Mouse (Mus musculus) kidney, adult 9 months (tissue): Measurements from ENCODE around the gene AU015836.
"Not testable (repeated sequence)": the region's sequence is repeated elsewhere in the genome, so short reads cannot be mapped to it uniquely, and the experiment has no call there.

Source experiments
- DNase-seq: peaks from one replicate; pipeline ENCODE4 v3.0.0; 2022

The AU015836 gene

DNA sequence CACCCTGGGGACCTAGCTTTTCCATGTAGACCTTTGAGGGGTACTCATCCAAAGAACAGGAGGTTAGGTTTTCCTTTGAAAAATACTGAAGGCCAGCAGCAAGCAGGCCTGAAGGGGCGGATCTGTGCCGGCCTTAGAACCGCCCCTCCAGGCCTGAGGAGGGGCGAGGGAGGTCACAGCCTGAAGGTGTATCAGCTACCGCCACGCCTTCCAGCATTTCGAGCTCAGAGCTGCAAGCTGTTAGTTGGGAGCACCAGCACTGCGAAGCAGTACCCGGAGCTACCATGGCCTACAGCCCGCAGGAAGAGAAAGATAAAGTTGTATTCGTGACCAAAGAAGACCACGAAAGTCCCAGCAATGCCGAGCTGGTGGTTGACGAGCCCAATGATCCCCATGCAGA, at the start of gene AU015836:
Gene AU015836 (plus strand): TSS at position 216 of the 400 bp plus-strand sequence.
- DNase-seq = no peak

DNA sequence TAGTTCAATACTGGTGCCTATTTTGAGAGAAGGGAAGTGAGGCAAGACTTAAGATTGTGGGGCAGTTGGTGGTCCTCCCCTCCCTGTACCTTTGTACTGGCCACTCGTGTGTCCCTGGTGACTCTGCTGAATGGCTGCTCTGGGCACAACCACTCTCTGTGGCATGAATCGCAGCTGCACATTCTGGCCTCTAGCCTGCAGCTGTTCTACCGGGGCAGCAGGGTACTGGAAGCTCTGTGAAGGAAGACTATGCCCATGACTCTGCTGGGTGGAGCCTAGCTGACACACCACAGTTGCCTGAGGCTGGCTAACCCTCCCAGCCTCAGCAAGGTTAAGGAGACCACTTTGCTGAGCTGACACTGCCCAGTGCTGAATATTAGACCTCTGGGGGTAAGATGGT, 49.4 kb upstream of the AU015836 start:
- no peak for DNase-seq

DNA sequence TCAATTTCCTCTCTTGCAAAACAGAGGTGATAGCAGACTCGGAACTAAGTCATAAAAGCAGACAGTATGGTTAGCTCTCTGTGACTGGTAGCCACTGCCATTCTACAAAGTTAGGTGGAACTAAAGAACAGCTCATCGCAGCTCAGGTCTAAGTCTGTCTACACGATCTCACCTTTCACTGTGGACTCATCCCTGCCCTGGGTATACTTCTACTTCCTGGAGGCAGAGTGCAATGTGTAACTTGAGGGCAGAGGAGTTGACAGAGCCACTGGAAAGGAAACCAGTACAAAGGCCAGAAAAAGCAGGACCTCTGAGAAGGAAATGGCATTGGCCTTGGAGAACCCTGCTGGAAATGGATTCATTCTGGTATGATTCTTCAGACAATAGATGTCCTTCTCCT, 40.1 kb upstream of the AU015836 start:
- DNase-seq = peak; percentile 23

DNA sequence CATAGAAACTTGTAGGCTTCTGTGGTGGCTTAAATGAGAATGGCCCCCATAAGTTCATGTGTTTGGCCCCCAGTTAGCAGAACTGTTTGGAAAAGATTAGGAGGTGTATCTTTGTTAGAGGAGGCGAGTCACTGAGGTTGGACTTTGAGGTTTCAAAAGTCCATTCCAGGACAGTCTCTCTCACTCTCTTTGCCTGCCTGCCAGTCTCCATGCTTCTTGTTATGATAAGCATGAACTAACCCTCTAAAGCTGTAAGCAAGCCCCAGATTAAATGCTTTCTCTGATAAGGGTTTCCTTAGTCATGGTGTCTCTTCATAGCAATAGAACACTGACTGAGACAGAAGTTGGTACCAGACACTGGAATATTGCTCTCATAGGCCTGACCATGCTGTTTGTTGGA, 39.7 kb upstream of the AU015836 start:
- peak; percentile 34 for DNase-seq

DNA sequence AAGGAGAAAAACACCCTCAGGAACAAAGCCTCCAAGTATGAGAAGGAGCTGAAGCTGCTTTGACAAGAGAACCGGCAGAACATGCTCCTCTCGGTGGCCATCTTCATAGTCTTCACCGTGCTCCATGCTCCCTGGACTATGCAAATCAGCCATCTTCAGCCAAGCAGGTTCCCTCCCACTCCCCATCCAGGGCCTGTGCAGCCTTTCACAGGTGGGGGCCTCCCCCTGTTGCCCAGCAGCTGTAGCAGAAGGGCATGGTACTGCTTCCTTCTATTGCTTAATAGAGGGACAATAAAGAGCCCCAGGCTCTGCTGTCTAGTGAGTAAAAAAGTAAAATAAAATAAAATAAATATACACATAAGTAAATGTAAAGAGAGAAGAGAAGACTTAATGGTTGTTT, 36.8 kb upstream of the AU015836 start:
- DNase-seq = no peak

DNA sequence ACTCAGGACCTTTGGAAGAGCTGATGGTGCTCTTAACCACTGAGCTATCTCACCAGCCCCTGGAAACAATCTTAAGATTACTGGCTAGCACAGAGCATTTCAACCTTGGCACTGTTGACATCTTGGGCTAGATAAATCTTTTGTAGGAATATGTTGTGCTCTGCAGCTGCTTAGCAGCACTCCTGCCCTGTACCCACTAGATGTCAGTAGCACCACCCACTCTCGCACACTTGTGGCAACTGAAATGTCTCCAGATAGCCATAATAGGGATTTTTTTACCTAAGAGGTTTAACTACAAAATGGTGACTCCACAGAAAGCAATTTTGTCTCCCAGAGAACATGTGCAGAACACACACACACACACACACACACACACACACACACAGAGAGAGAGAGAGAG, 11.7 kb upstream of the AU015836 start:
- peak; percentile 48 for DNase-seq

DNA sequence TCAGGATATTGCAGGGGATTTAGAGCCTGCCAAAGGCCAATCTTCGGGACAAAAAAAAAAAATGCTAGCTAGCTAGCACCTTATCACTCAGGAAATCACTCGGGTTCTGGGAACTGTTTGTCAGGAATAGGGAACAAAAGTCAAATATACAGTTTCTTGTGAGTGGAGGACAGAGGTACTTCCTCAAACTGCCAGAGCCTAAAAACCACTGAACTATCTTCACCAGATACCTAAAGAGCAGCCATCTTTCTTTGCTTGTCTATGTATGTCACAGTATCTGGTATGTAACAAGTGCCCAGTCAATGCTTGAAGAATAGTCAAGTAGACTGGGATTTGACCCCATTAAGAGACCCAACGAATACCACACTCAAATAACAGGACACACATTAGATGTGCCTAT, 10.0 kb upstream of the AU015836 start:
- no peak for DNase-seq

DNA sequence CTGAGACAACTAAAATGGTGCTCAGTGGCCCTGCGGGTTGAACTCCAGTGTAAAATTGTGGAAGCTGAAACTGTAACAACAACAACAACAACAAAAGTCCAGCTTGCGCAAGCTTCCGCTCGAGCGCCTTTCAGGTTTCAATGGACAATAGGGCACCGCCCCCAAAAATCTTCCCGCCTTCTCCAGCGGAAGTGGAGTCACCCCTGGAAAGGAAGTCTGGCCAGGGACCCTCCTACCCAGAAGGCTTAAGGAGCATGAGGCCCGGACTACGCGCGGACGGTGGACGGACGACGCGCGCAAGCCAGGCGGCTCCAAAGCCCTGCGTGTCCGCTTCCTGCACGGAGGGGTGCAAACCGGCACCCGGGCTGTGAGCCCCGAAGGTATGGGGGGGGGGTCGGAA, 11.9 kb downstream of the AU015836 start:
- no peak for DNase-seq

DNA sequence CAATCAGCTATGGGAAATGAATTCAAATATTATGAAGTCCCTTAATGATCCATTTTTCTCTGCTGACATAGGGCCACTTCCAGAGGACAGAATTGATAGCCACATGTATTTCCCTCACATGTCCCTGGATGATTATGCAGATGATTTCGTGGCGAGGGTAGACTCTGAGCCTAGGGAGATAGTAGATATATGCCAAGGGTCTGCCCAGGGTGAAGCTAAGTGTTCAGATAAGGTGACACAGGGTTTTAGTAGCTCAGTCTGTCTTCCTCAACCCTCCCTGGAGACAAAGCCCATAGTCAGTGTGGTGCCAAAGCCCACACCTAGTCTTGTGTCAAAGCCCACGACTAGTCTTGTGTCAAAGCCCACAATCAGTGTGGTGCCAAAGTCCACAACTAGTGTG, 13.7 kb downstream of the AU015836 start:
- DNase-seq = no peak

DNA sequence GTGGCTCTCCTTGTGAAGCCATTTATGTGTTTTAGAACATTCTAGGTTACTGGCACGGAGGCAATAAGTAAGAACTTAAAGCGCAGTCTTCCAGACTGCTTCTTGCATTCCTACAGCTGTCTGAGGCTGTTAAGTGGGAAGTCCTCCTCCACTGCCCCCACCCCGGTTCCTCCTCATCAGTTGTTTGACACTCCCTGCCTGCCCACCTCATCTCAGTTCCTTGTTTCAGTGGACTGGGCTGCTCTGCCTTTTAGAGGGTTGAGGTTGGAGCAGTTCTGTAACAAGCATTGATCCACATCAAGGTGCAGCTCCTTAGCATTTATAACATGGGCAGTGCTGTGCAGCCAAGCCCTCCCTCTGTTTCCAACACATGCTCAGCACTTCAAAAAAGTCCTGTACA, 16.6 kb downstream of the AU015836 start:
- not testable (repeated sequence) for DNase-seq

DNA sequence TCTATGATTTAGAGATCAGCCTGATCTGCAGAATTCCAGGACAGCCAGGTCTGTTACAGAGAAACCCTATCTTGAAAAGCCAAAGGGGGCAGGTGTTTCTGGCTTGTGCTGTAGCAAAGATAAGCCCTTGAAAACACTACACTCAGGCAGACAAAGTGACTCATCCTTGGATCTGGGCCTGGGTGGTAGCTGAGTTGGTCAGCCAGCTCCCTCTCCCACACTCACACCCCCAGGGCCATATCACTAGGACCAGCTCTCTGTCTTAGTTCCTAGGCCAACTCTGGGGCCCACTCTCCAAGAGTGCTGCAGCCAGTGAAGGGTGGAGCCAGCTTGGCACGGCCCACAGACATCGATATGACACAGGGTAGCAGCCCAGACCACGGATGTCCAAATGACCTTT, 38.5 kb downstream of the AU015836 start:
- DNase-seq = no peak

DNA sequence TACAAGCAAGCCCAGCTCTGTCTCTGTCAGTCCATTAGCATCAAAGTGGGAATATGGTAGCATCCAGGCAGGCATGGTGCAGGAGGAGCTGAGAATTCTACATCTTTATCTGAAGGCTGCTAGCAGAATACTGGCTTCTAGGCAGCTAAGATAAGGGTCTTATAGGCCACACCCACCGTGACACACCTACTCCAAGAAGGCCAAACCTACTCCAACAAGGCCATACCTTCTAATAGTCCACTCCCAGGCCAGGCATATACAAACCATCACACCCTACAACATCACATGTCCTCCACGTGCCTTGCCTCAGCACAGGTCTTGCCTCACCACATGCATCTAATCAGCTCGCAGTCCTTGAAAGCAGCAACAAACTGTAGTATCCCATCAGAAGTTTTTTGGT, 41.0 kb downstream of the AU015836 start:
- no peak for DNase-seq

DNA sequence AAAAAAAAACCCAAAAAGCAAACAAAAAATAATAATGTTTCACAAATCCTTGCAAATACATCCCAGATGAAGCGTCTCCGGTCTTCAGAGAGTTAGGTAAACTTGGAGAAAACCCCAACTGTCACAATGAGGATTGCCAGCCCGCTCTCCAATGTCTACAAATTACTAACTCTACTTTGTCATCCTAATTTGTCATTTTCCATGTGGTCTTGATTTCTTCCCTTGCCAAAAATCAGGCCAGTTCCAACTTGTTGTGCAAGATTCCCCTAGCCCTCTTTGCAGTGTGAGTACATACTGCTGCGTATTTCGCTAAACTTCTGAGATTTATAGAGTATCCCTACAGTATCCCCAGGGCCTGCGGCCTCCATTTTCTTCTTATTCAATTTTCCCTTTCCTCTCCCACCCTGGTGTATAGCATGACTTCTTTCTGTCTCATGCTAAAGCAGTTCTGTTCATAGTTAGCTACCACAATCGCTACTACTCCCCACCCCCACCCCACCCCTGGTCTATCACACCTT, 43.3 kb downstream of the AU015836 start:
- no peak for DNase-seq

DNA sequence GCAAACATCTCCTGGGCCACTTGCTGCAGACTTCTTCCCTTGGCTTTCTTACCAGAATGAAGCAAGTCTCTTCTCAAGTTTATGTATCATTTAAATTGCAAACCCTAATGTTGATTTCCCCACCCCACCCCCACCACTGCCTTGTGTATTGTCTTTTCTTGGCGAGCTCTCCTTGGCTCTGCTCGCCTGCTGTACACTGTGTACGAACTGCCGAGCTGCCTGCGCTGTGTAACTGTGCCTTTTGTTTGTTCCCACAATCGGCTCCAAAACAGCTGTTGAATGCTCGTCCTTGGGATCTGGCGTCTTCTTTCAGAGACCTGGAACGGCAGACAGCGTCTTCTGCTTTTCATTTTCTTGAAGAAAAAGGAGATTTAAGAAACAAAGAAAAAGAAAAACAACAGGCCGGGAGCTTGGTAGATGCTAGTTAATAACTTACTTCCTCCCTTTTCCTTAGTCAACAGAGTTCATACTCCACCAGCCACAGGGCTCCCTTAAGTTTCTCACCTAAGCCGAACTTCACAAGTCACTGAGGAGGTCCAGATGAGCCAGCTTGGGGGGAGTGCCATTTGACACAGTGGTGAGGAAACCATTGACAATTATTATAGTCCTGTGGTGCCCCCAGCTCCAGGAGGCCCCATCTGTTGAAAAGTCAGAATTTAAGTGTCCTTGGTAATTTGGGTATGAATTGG, 44.2 kb downstream of the AU015836 start:
- DNase-seq = peak; percentile 51

DNA sequence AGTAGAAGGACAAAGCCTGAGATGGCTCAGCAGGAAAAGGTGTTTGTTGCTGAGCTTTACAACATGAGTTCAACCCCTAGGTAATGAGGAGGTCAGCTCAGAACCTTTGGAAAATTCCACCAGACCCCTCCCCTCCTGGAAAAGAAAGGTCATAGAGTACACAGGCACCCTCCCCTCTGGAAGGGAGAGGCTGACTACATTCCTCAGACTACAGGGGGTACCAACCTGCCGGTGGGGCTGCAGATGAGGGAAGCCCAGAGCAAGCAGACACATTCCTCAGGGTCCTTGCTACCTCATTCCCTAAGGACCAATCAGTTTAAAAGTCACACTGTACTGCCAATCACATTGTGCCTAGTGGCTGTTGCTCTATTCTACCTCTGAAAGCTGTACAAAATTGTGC, 48.4 kb downstream of the AU015836 start:
- DNase-seq = no peak

DNA sequence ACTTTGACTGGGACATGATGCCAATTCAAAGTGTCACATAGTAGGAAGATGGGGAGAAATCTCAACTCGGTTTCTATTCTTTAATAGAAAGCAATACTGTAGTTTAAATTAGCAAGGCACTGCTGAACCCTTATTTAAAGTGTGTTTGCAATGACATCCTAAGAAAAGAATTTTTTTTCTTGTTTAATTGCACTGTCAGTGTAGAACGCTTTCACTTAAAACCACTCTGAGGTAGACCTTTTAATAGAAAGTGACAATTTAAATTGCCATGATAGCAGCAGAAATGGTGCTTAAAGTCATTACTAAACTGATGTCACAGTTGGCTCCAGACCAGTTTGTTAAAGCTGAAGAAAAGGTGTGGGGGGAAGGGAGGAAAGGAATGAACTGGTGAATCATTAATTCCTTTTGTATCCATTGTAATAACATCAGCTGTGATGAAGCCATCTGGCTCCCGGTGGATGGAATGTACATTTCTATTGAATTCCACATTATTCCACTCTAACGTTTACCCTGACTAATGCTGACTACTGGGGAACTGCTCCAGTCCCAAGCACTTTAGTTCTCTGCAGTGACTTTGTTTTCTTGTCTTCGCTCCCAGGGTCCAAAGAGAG, 53.9 kb downstream of the AU015836 start:
- DNase-seq = peak; percentile 19
